Mouse (Mus musculus): ENCODE results near the gene Zzz3. TPM values are rescaled to one million over a fixed set of nuclear protein-coding genes. Genes with fewer than 3 reads are reported as not detected.

Zzz3 gene
- polyA plus RNA-seq (2012; rRNA removed) = 12.8 and 14.4 TPM in 2 replicates

DNA sequence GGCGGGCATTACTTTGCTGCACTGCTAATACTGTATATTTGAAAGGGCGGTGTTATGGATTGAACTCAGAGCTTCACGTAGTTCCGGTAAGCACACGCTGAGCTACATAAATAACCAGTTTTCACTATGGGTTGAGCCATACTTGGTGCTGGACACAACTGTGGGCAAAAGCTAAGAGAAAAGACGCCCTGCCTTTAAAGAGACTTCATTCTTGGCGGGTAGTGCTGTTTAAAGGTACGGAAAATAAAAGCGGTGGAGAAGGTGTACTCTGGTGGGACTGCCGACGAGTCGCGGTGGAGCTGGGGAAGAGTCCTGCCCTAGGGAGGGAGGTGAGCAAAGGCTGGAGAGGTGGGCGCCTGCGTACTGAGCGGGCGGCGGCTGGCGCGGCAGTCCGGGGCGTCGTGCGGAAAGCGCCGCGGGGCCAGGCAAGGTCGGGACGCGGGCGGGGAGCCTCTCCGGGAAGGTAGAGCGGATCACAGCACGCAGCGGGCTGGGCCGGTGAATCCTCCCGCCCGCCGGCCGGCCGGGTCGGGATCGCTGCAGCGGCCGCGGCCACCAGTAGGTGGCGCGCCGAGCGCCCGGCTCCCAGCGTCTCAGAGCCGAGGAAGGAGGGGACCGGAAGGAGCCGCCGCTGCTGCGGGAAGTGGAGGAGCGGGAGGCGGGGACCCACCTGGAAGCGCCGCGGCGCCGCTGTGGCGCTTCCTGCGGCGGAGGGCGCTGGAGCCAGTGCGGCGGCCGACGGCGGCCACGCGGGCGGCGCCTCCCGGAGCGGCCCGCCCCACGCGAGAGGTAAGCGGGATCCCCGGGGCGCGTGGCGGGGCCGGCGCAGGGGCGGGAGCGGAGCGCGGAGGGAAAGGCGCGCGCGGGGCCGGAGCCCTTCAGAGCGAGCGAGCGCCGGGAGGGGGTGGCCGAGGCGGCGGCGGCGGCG lies at the start of gene Zzz3:
TSS of gene Zzz3 (plus strand) at position 124 of the 928 bp plus-strand sequence.
- H3K36me3 ChIP-seq (ENCODE audit: control insufficient read depth, insufficient read depth, low read length) = no peaks in the 10 kb centered on the region
- under 1% methylated on average over 81 of the region's 108 CpGs for WGBS
- peak within 1 kb of the TSS; percentile 100 for H3K4me3 ChIP-seq (ENCODE audit: extremely low read depth, insufficient read depth, insufficient read length)
- peak within 1 kb of the TSS; percentile 100 for H3K27ac ChIP-seq (ENCODE audit: insufficient read depth, low read length)
- peak; percentile 84 for TF ChIP-seq CTCF (IDR thresholded peaks at IDR 0.05; ENCODE audit: extremely low read depth, insufficient read depth, insufficient read length, insufficient replicate concordance)
- no peak for TF ChIP-seq POLR2A (IDR thresholded peaks at IDR 0.05; ENCODE audit: low read depth, low read length)
- DNase-seq (ENCODE audit: low read depth in 1 of 2, low spot score in 2 of 2) = peak; percentile 72 to 86
- no peaks in the 10 kb centered on the region for H3K4me1 ChIP-seq (ENCODE audit: control insufficient read depth, insufficient read depth, insufficient read length)
- H3K27me3 ChIP-seq (ENCODE audit: control insufficient read depth, insufficient read depth, low read length) = no peaks in the 10 kb centered on the region

DNA sequence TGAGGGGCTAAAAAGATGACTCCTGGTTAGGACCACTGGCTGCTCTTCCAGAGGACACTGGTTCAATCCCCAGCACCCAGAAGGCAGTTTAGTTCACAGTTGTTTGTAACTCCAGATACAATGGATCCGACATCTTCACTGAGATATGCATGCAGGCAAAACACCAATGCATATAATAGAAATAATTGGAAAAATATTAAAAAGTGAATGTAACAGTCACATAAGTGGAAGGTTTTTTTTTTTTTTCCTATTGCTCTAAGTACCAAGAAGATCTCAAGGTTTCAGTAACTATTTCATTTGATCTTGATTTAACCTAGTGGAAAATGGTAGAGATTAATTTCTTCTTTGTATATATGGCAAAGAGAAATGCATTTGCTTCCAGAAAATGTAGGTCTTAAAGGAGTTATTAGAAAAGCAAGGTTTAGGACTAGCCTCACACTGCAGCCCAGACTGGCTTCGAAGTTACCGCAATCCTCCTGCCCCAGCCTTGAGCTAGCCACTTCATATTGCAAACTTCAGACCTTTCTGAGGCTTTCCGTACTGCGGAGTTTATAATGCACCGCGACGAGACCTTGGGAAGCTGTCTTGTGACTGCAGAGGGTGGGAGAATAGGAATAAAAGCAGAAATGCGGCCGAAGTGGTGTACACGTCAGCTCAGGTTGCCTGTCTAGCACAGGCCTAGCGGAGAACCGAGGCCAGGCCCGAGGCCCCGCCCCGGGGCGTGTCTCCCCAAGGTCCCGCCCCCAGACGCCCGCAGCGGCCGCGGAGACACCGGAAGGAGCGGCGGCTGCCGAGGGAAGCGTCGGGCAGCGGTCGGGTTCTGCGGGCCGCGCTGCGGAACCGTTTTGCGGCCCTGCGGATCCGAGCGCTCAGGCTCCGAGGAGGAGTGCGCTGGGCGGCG lies 49.3 kb upstream of the Zzz3 start, which contains the start of gene Usp33:
TSS of gene Usp33 (plus strand) at position 747 of the 901 bp plus-strand sequence.
- peak within 1 kb of the TSS; percentile 92 for H3K4me3 ChIP-seq (ENCODE audit: extremely low read depth, insufficient read depth, insufficient read length)
- 8% methylated on average over 41 of the region's 44 CpGs for WGBS
- H3K4me1 ChIP-seq (ENCODE audit: control insufficient read depth, insufficient read depth, insufficient read length) = peaks cover 5% of the 10 kb centered on the region
- no peaks in the 10 kb centered on the region for H3K27me3 ChIP-seq (ENCODE audit: control insufficient read depth, insufficient read depth, low read length)
- peak within 1 kb of the TSS; percentile 21; the same call in 1 of the 2 replicates for H3K27ac ChIP-seq (ENCODE audit: insufficient read depth, low read length)
- H3K36me3 ChIP-seq (ENCODE audit: control insufficient read depth, insufficient read depth, low read length) = no peaks in the 10 kb centered on the region
- peak; percentile 75 to 93 for DNase-seq (ENCODE audit: low read depth in 1 of 2, low spot score in 2 of 2)
- TF ChIP-seq POLR2A (IDR thresholded peaks at IDR 0.05; ENCODE audit: low read depth, low read length) (peak; percentile 47), CTCF (IDR thresholded peaks at IDR 0.05; ENCODE audit: extremely low read depth, insufficient read depth, insufficient read length, insufficient replicate concordance) (no peak)

DNA sequence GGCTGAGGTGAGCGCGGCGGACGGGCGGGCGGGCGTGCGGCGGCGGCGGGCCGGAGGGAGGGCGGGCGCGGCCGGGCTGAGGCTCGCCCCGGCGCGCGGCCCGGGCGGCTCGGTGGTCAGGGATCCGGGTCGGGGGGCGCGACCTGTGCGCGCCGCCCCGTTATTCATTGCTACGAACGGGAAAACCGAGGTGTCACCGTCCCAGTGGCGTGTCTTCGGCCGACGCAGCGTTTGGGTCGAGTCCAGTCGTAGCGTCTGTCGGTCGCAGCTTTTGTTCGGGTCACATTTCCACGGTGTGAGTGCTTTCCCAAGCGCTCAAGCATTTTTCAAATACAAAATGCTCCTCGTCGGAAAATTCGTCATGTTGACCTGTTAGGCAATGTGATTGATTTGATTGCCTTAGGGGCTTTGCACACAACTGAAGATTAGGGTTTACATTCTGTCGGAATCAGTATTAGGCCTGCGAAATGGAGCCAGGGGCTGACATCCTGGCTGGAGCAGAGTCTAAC lies 48.6 kb upstream of the Zzz3 start:
- TF ChIP-seq CTCF (IDR thresholded peaks at IDR 0.05; ENCODE audit: extremely low read depth, insufficient read depth, insufficient read length, insufficient replicate concordance) = no peak
- Histone ChIP-seq H3K36me3 (ENCODE audit: control insufficient read depth, insufficient read depth, low read length) (no peaks in the 10 kb centered on the region), H3K4me1 (ENCODE audit: control insufficient read depth, insufficient read depth, insufficient read length) (peaks cover 5% of the 10 kb centered on the region), H3K27me3 (ENCODE audit: control insufficient read depth, insufficient read depth, low read length) (no peaks in the 10 kb centered on the region), H3K27ac (ENCODE audit: insufficient read depth, low read length) (no peak overlapping the region; the same call in 1 of the 2 replicates), H3K4me3 (ENCODE audit: extremely low read depth, insufficient read depth, insufficient read length) (peak overlapping the region; percentile 92)
- no peak for DNase-seq (ENCODE audit: low read depth in 1 of 2, low spot score in 2 of 2)
- 1% methylated on average over 54 of the region's 54 CpGs for WGBS

DNA sequence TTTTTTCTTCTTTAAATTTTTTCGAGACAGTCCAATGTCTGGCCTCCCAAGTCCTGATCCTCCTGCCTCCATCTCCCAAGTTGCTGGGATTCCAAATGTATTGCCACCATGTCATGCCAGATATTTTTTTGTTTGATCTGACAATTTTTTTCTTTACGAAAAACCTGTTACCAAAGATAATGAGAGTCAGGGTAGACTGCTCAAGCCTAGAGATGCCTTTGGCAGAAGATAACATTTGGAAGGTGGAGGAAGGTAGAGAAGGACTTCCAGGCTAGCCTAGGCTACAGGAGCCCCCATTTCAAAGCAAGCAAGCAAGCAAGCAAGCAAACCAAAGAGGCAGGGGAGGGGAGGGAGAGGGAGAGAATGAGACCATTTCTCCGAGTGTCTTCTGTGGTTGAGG lies 48.0 kb upstream of the Zzz3 start:
- Histone ChIP-seq H3K4me3 (ENCODE audit: extremely low read depth, insufficient read depth, insufficient read length) (peak overlapping the region; percentile 92; the same call in 1 of the 2 replicates), H3K4me1 (ENCODE audit: control insufficient read depth, insufficient read depth, insufficient read length) (peaks cover 5% of the 10 kb centered on the region), H3K27ac (ENCODE audit: insufficient read depth, low read length) (no peak overlapping the region), H3K36me3 (ENCODE audit: control insufficient read depth, insufficient read depth, low read length) (no peaks in the 10 kb centered on the region), H3K27me3 (ENCODE audit: control insufficient read depth, insufficient read depth, low read length) (no peaks in the 10 kb centered on the region)
- no peak for DNase-seq (ENCODE audit: low read depth in 1 of 2, low spot score in 2 of 2)
- TF ChIP-seq POLR2A (IDR thresholded peaks at IDR 0.05; ENCODE audit: low read depth, low read length) (no peak), CTCF (IDR thresholded peaks at IDR 0.05; ENCODE audit: extremely low read depth, insufficient read depth, insufficient read length, insufficient replicate concordance) (no peak)
- 58% methylated on average over 3 of the region's 3 CpGs for WGBS

DNA sequence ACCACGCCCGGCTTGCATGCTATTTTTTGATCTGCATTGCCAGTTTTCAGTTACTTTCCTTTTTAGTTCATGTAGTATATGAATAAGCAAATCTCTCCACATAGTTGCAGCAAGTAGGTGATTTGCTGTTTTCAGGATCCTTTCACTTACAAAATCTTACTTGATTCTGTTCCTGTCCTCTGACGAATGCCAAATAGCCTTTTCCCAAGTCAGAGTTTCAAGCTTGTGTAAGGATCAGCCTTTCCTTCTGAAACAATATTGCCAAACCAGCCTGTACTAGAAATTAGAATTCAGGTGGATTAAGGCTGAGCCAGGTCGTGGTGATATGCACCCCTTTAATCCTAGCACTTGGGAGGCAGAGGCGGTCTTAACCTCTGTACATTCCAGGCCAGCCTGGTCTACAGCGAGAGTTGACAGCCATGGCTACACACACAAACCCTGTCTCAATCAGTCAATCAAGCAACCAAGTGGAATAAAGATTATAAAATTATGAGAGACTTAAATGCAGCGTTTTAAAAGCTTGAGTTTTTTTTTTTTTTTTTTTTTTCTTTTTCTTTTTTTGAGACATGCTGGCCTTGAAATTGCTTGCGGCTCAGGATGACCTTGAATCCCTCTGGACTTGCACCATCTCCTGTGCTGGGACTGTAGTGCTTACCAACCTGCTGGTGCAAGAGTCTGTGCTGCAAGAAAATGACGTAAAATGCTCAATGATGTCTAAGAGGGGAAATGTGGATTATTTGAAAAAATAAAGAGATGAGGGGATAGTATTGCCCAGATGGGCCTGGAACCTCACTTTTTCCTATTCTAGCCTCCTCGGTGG lies 47.1 kb upstream of the Zzz3 start:
- peaks cover 5% of the 10 kb centered on the region for H3K4me1 ChIP-seq (ENCODE audit: control insufficient read depth, insufficient read depth, insufficient read length)
- WGBS = 90% methylated on average over 10 of the region's 10 CpGs
- DNase-seq (ENCODE audit: low read depth in 1 of 2, low spot score in 2 of 2) = no peak
- H3K36me3 ChIP-seq (ENCODE audit: control insufficient read depth, insufficient read depth, low read length) = no peaks in the 10 kb centered on the region
- TF ChIP-seq CTCF (IDR thresholded peaks at IDR 0.05; ENCODE audit: extremely low read depth, insufficient read depth, insufficient read length, insufficient replicate concordance) (no peak), POLR2A (IDR thresholded peaks at IDR 0.05; ENCODE audit: low read depth, low read length) (no peak)
- no peaks in the 10 kb centered on the region for H3K27me3 ChIP-seq (ENCODE audit: control insufficient read depth, insufficient read depth, low read length)
- no peak overlapping the region for H3K4me3 ChIP-seq (ENCODE audit: extremely low read depth, insufficient read depth, insufficient read length)
- no peak overlapping the region for H3K27ac ChIP-seq (ENCODE audit: insufficient read depth, low read length)

DNA sequence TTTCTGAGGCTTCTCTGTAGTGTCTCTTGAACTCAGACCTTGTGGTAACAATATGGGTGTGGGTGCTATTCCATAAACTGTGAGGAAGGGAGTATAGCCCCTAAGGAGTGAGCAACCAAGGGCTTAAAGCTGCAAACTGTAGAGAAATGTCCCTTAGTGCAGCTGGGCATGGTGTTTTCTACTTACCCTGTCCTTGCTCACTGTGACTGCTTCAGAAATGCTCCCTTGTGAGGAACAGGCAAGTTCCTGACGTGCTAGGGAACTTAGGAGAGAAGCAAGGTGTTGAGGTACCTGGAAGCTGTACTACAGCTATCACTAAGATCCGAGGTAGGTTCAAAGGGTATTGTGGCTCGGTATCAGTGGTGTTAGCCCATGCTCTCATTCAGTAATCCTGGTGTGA lies 44.8 kb upstream of the Zzz3 start:
- Histone ChIP-seq H3K36me3 (ENCODE audit: control insufficient read depth, insufficient read depth, low read length) (no peaks in the 10 kb centered on the region), H3K27me3 (ENCODE audit: control insufficient read depth, insufficient read depth, low read length) (no peaks in the 10 kb centered on the region), H3K4me3 (ENCODE audit: extremely low read depth, insufficient read depth, insufficient read length) (no peak overlapping the region), H3K4me1 (ENCODE audit: control insufficient read depth, insufficient read depth, insufficient read length) (peaks cover 5% of the 10 kb centered on the region), H3K27ac (ENCODE audit: insufficient read depth, low read length) (no peak overlapping the region)
- no peak for DNase-seq (ENCODE audit: low read depth in 1 of 2, low spot score in 2 of 2)
- TF ChIP-seq CTCF (IDR thresholded peaks at IDR 0.05; ENCODE audit: extremely low read depth, insufficient read depth, insufficient read length, insufficient replicate concordance) (no peak), POLR2A (IDR thresholded peaks at IDR 0.05; ENCODE audit: low read depth, low read length) (no peak)
- 88% methylated on average over 3 of the region's 3 CpGs for WGBS
